Mouse (Mus musculus): ENCODE measurements around the gene Ssh2. TPM values are rescaled to one million over a fixed set of nuclear protein-coding genes. Genes with fewer than 3 reads are reported as not detected.

The Ssh2 gene
- polyA plus RNA-seq, 1 experiment from 2014 or later, result 9.2 TPM

GRCm38 (mm10) chr11:77317721-77318477 is 101.8 kb downstream of the Ssh2 start:
- no peaks in the 10 kb centered on the region for H3K36me3 ChIP-seq (replicated peaks)
- H3K27me3 ChIP-seq (replicated peaks; ENCODE audit: low read depth, poor library complexity, severe bottlenecking), result no peaks in the 10 kb centered on the region
- no peaks in the 10 kb centered on the region for H3K9me3 ChIP-seq
- 61% methylated on average over 3 of the region's 3 CpGs for WGBS
- no peak overlapping the region for H3K27ac ChIP-seq (replicated peaks)
- DNase-seq (ENCODE audit: low spot score), result no peak
- no peak overlapping the region for H3K4me3 ChIP-seq
- H3K4me1 ChIP-seq, result no peaks in the 10 kb centered on the region

GRCm38 (mm10) chr11:77318478-77319118 is 102.5 kb downstream of the Ssh2 start:
- Histone ChIP-seq H3K36me3 (replicated peaks) (no peaks in the 10 kb centered on the region), H3K9me3 (no peaks in the 10 kb centered on the region), H3K27me3 (replicated peaks; ENCODE audit: low read depth, poor library complexity, severe bottlenecking) (no peaks in the 10 kb centered on the region), H3K4me3 (no peak overlapping the region), H3K27ac (replicated peaks) (no peak overlapping the region), H3K4me1 (no peaks in the 10 kb centered on the region)
- no peak for DNase-seq (ENCODE audit: low spot score)

GRCm38 (mm10) chr11:77321214-77321613 is 105.1 kb downstream of the Ssh2 start:
- WGBS, result 61% methylated on average over 1 of the region's 1 CpGs
- no peak overlapping the region for H3K27ac ChIP-seq (replicated peaks)

GRCm38 (mm10) chr11:77330529-77330928 is 114.4 kb downstream of the Ssh2 start:
- Histone ChIP-seq H3K36me3 (replicated peaks) (peaks cover 5% of the 10 kb centered on the region), H3K27me3 (replicated peaks; ENCODE audit: low read depth, poor library complexity, severe bottlenecking) (no peaks in the 10 kb centered on the region)
- WGBS, result 86% methylated on average over 2 of the region's 2 CpGs

More at GRCm38 (mm10) chr11:77321214-77321613, 105.1 kb downstream of the Ssh2 start:
- DNase-seq (ENCODE audit: low spot score), result no peak
- no peaks in the 10 kb centered on the region for H3K27me3 ChIP-seq (replicated peaks; ENCODE audit: low read depth, poor library complexity, severe bottlenecking)
- H3K9me3 ChIP-seq, result no peaks in the 10 kb centered on the region
- no peaks in the 10 kb centered on the region for H3K4me1 ChIP-seq
- no peak overlapping the region for H3K4me3 ChIP-seq
- H3K36me3 ChIP-seq (replicated peaks), result no peaks in the 10 kb centered on the region

GRCm38 (mm10) chr11:77347273-77347672 is 131.2 kb downstream of the Ssh2 start:
- H3K4me3 ChIP-seq, result no peak overlapping the region
- peaks cover 16% of the 10 kb centered on the region for H3K27me3 ChIP-seq (replicated peaks; ENCODE audit: low read depth, poor library complexity, severe bottlenecking)
- WGBS, result 71% methylated on average over 4 of the region's 4 CpGs
- no peak overlapping the region for H3K27ac ChIP-seq (replicated peaks)
- H3K4me1 ChIP-seq, result peaks cover 15% of the 10 kb centered on the region
- no peaks in the 10 kb centered on the region for H3K9me3 ChIP-seq
- no peak for DNase-seq (ENCODE audit: low spot score)
- H3K36me3 ChIP-seq (replicated peaks), result no peaks in the 10 kb centered on the region

More at GRCm38 (mm10) chr11:77330529-77330928, 114.4 kb downstream of the Ssh2 start:
- DNase-seq (ENCODE audit: low spot score), result no peak
- H3K4me1 ChIP-seq, result peaks cover 4% of the 10 kb centered on the region; the same call in 1 of the 2 replicates
- H3K27ac ChIP-seq (replicated peaks), result no peak overlapping the region
- H3K9me3 ChIP-seq, result no peaks in the 10 kb centered on the region
- no peak overlapping the region for H3K4me3 ChIP-seq

GRCm38 (mm10) chr11:77348142-77348741 is 132.2 kb downstream of the Ssh2 start:
- Histone ChIP-seq H3K27ac (replicated peaks) (peak overlapping the region; percentile 79), H3K27me3 (replicated peaks; ENCODE audit: low read depth, poor library complexity, severe bottlenecking) (peaks cover 16% of the 10 kb centered on the region), H3K36me3 (replicated peaks) (no peaks in the 10 kb centered on the region), H3K4me1 (peaks cover 15% of the 10 kb centered on the region), H3K9me3 (no peaks in the 10 kb centered on the region), H3K4me3 (peak overlapping the region; percentile 75)
- DNase-seq (ENCODE audit: low spot score), result peak; percentile 92
- under 1% methylated on average over 54 of the region's 54 CpGs for WGBS

GRCm38 (mm10) chr11:77348985-77349384 is 132.9 kb downstream of the Ssh2 start:
- no peak overlapping the region for H3K27ac ChIP-seq (replicated peaks)
- DNase-seq (ENCODE audit: low spot score), result no peak
- H3K4me1 ChIP-seq, result peaks cover 15% of the 10 kb centered on the region
- H3K4me3 ChIP-seq, result peak overlapping the region; percentile 75
- no peaks in the 10 kb centered on the region for H3K9me3 ChIP-seq
- peaks cover 16% of the 10 kb centered on the region for H3K27me3 ChIP-seq (replicated peaks; ENCODE audit: low read depth, poor library complexity, severe bottlenecking)
- WGBS, result 31% methylated on average over 6 of the region's 6 CpGs
- no peaks in the 10 kb centered on the region for H3K36me3 ChIP-seq (replicated peaks)

- 75% methylated on average over 2 of the region's 2 CpGs for WGBS
- Histone ChIP-seq H3K27ac (replicated peaks) (no peak overlapping the region), H3K36me3 (replicated peaks) (no peaks in the 10 kb centered on the region), H3K4me3 (no peak overlapping the region), H3K9me3 (no peaks in the 10 kb centered on the region), H3K4me1 (peaks cover 15% of the 10 kb centered on the region), H3K27me3 (replicated peaks; ENCODE audit: low read depth, poor library complexity, severe bottlenecking) (peaks cover 16% of the 10 kb centered on the region)
- no peak for DNase-seq (ENCODE audit: low spot score)
Measured at GRCm38 (mm10) chr11:77349698-77350097, 133.6 kb downstream of the Ssh2 start.

- Histone ChIP-seq H3K4me3 (no peak overlapping the region), H3K4me1 (no peaks in the 10 kb centered on the region), H3K27ac (replicated peaks) (no peak overlapping the region), H3K9me3 (no peaks in the 10 kb centered on the region), H3K36me3 (replicated peaks) (no peaks in the 10 kb centered on the region), H3K27me3 (replicated peaks; ENCODE audit: low read depth, poor library complexity, severe bottlenecking) (peaks cover 1% of the 10 kb centered on the region)
- 86% methylated on average over 3 of the region's 3 CpGs for WGBS
- DNase-seq (ENCODE audit: low spot score), result no peak
Measured at GRCm38 (mm10) chr11:77355055-77355454, 139.0 kb downstream of the Ssh2 start.

- Histone ChIP-seq H3K9me3 (no peaks in the 10 kb centered on the region), H3K27me3 (replicated peaks; ENCODE audit: low read depth, poor library complexity, severe bottlenecking) (no peaks in the 10 kb centered on the region), H3K4me1 (no peaks in the 10 kb centered on the region), H3K36me3 (replicated peaks) (no peaks in the 10 kb centered on the region), H3K27ac (replicated peaks) (no peak overlapping the region), H3K4me3 (no peak overlapping the region)
- no peak for DNase-seq (ENCODE audit: low spot score)
- 100% methylated on average over 1 of the region's 1 CpGs for WGBS
Measured at GRCm38 (mm10) chr11:77357839-77358238, 141.8 kb downstream of the Ssh2 start.

GRCm38 (mm10) chr11:77363476-77363875 is 147.4 kb downstream of the Ssh2 start:
- 76% methylated on average over 2 of the region's 2 CpGs for WGBS
- no peak overlapping the region for H3K4me3 ChIP-seq
- H3K27ac ChIP-seq (replicated peaks), result no peak overlapping the region
- no peaks in the 10 kb centered on the region for H3K36me3 ChIP-seq (replicated peaks)
- DNase-seq (ENCODE audit: low spot score), result no peak
- no peaks in the 10 kb centered on the region for H3K9me3 ChIP-seq
- H3K27me3 ChIP-seq (replicated peaks; ENCODE audit: low read depth, poor library complexity, severe bottlenecking), result no peaks in the 10 kb centered on the region
- H3K4me1 ChIP-seq, result no peaks in the 10 kb centered on the region

- no peaks in the 10 kb centered on the region for H3K27me3 ChIP-seq (replicated peaks; ENCODE audit: low read depth, poor library complexity, severe bottlenecking)
- H3K4me1 ChIP-seq, result no peaks in the 10 kb centered on the region
- no peak overlapping the region for H3K27ac ChIP-seq (replicated peaks)
- 66% methylated on average over 1 of the region's 1 CpGs for WGBS
- H3K9me3 ChIP-seq, result no peaks in the 10 kb centered on the region
- no peak for DNase-seq (ENCODE audit: low spot score)
- H3K36me3 ChIP-seq (replicated peaks), result no peaks in the 10 kb centered on the region
- no peak overlapping the region for H3K4me3 ChIP-seq
Measured at GRCm38 (mm10) chr11:77364376-77364775, 148.3 kb downstream of the Ssh2 start.

All from embryonic facial prominence, embryonic 10.5 days (tissue).